Mouse (Mus musculus) forebrain, embryonic 14.5 days (tissue): ENCODE measurements at regions not wholly inside any gene's neighbourhood (a gene's known extent, or its start where the extent isn't known, plus 50 kb on each side); places are given as distances from the start of the nearest gene placed in this dataset.

Experiments
- ATAC-seq: fragments of 200-750 bp; cut with Nextera tagmentation; 2 replicates; pipeline ENCODE4 v1.8.0; 2017; ENCODE audit warnings: mild to moderate bottlenecking, moderate library complexity
- DNase-seq: peaks from one replicate; pipeline ENCODE4 v3.0.0-alpha.2; 2015; ENCODE audit warnings: low spot score
- H3K27ac ChIP-seq: fragments of 300-500 bp; sonication (generic); 2 replicates; pipeline ENCODE4 v1.5.1; 2014; ENCODE audit warnings: low read depth, mild to moderate bottlenecking, control low read depth, low read length, moderate library complexity
- H3K27me3 ChIP-seq: fragments of 300-500 bp; sonication (generic); replicated peaks from 2 replicates; pipeline ENCODE4 v1.6.1; 2014; ENCODE audit warnings: low read length, control low read depth, mixed read lengths; ENCODE audit not compliant: control insufficient read depth, insufficient read depth
- H3K36me3 ChIP-seq: fragments of 300-500 bp; sonication (generic); 2 replicates; pipeline ENCODE4 v1.6.1; 2014; ENCODE audit warnings: low read length, control low read depth; ENCODE audit not compliant: control insufficient read depth, insufficient read depth
- H3K4me1 ChIP-seq: fragments of 300-500 bp; sonication (generic); 2 replicates; pipeline ENCODE4 v1.6.1; 2014; ENCODE audit warnings: antibody characterized with exemption, low read length, control low read depth; ENCODE audit not compliant: control insufficient read depth, insufficient read depth
- H3K4me2 ChIP-seq: fragments of 300-500 bp; sonication (generic); 2 replicates; pipeline ENCODE4 v1.6.1; 2014; ENCODE audit warnings: mild to moderate bottlenecking, control low read depth, low read length
- H3K4me3 ChIP-seq: fragments of 300-500 bp; sonication (generic); 2 replicates; pipeline ENCODE4 v1.5.1; 2014; ENCODE audit warnings: low read depth, low read length, control low read depth
- H3K9ac ChIP-seq: fragments of 300-500 bp; sonication (generic); 2 replicates; pipeline ENCODE4 v1.6.1; 2014; ENCODE audit warnings: mild to moderate bottlenecking, low read length, control low read depth, moderate library complexity
- H3K9me3 ChIP-seq: fragments of 300-500 bp; sonication (generic); replicated peaks from 2 replicates; pipeline ENCODE4 v1.6.1; 2016; ENCODE audit warnings: low read length, control low read depth, mixed read lengths; ENCODE audit not compliant: control insufficient read depth
- WGBS: fragments of 180-500 bp; shearing (Covaris S2); extraction: QIAGEN DNeasy Blood & Tissue Kit; methylation state at CpG from one replicate; pipeline ENCODE4 v1.1.7; 2014; 5-methylcytosine and 5-hydroxymethylcytosine counted together

- 74% methylated on average over 1 of the region's 1 CpGs for WGBS
- no peak overlapping the region for H3K9ac ChIP-seq
- DNase-seq (no peak), ATAC-seq (no peak)
- H3K27me3 ChIP-seq: no peaks in the 10 kb centered on the region
- no peaks in the 10 kb centered on the region for H3K4me1 ChIP-seq
- H3K4me3 ChIP-seq: no peak overlapping the region
- no peak overlapping the region for H3K4me2 ChIP-seq
- H3K36me3 ChIP-seq: no peaks in the 10 kb centered on the region
- H3K9me3 ChIP-seq: no peaks in the 10 kb centered on the region
- H3K27ac ChIP-seq: no peak overlapping the region
Measured at GRCm38 (mm10) chr1:81795399-81795798, 437.5 kb upstream of the Gm9747 start.

- H3K36me3 ChIP-seq: no peaks in the 10 kb centered on the region
- H3K9ac ChIP-seq: no peak overlapping the region
- DNase-seq: no peak
- H3K27ac ChIP-seq: no peak overlapping the region
- H3K27me3 ChIP-seq: no peaks in the 10 kb centered on the region
- no peak for ATAC-seq
- H3K4me3 ChIP-seq: no peak overlapping the region
- H3K4me1 ChIP-seq: no peaks in the 10 kb centered on the region
- no peaks in the 10 kb centered on the region for H3K9me3 ChIP-seq
- H3K4me2 ChIP-seq: no peak overlapping the region
Measured at GRCm38 (mm10) chr1:81811591-81811990, 421.3 kb upstream of the Gm9747 start.

- no peak for ATAC-seq
- no peak overlapping the region for H3K9ac ChIP-seq
Measured at GRCm38 (mm10) chr1:81818884-81819283, 414.0 kb upstream of the Gm9747 start.

GRCm38 (mm10) chr1:81841966-81842365 lies 390.9 kb upstream of the Gm9747 start:
- DNase-seq (no peak), ATAC-seq (no peak)
- Histone ChIP-seq H3K36me3 (no peaks in the 10 kb centered on the region), H3K4me1 (no peaks in the 10 kb centered on the region), H3K9me3 (no peaks in the 10 kb centered on the region), H3K27me3 (no peaks in the 10 kb centered on the region), H3K27ac (no peak overlapping the region), H3K4me2 (no peak overlapping the region), H3K9ac (no peak overlapping the region), H3K4me3 (no peak overlapping the region)
- 92% methylated on average over 3 of the region's 3 CpGs for WGBS

More at GRCm38 (mm10) chr1:81818884-81819283, 414.0 kb upstream of the Gm9747 start:
- no peaks in the 10 kb centered on the region for H3K4me1 ChIP-seq
- H3K27me3 ChIP-seq: no peaks in the 10 kb centered on the region
- H3K4me3 ChIP-seq: no peak overlapping the region
- H3K36me3 ChIP-seq: no peaks in the 10 kb centered on the region
- no peak overlapping the region for H3K27ac ChIP-seq
- no peaks in the 10 kb centered on the region for H3K9me3 ChIP-seq
- no peak overlapping the region for H3K4me2 ChIP-seq
- DNase-seq: no peak

GRCm38 (mm10) chr1:81850462-81851144 lies 382.3 kb upstream of the Gm9747 start:
- Histone ChIP-seq H3K9me3 (no peaks in the 10 kb centered on the region), H3K4me3 (no peak overlapping the region), H3K36me3 (no peaks in the 10 kb centered on the region), H3K27me3 (no peaks in the 10 kb centered on the region), H3K4me2 (no peak overlapping the region), H3K4me1 (0 out of 2 replicates have a peak, but pooled peaks cover 3% of the 10 kb centered on the region), H3K9ac (no peak overlapping the region), H3K27ac (peak overlapping the region; percentile 30; the same call in 1 of the 2 replicates)
- peak; percentile 71 for DNase-seq
- WGBS: 75% methylated on average over 6 of the region's 6 CpGs
- peak; percentile 58; the same call in 1 of the 2 replicates for ATAC-seq

- Histone ChIP-seq H3K4me2 (no peak overlapping the region), H3K4me3 (no peak overlapping the region), H3K27ac (no peak overlapping the region), H3K9me3 (no peaks in the 10 kb centered on the region), H3K4me1 (no peaks in the 10 kb centered on the region), H3K27me3 (no peaks in the 10 kb centered on the region), H3K36me3 (no peaks in the 10 kb centered on the region), H3K9ac (no peak overlapping the region)
- peak; percentile 20; the same call in 1 of the 2 replicates for ATAC-seq
- peak; percentile 23 for DNase-seq
- WGBS: 35% methylated on average over 2 of the region's 2 CpGs
Measured at GRCm38 (mm10) chr1:81859464-81859863, 373.4 kb upstream of the Gm9747 start.

GRCm38 (mm10) chr1:81864571-81864970 lies 368.3 kb upstream of the Gm9747 start:
- H3K36me3 ChIP-seq: no peaks in the 10 kb centered on the region
- DNase-seq (no peak), ATAC-seq (no peak)
- H3K9me3 ChIP-seq: no peaks in the 10 kb centered on the region
- H3K4me3 ChIP-seq: no peak overlapping the region
- no peak overlapping the region for H3K27ac ChIP-seq
- no peaks in the 10 kb centered on the region for H3K27me3 ChIP-seq
- no peak overlapping the region for H3K9ac ChIP-seq
- H3K4me1 ChIP-seq: no peaks in the 10 kb centered on the region
- no peak overlapping the region for H3K4me2 ChIP-seq
- 83% methylated on average over 3 of the region's 3 CpGs for WGBS

- DNase-seq (no peak), ATAC-seq (no peak)
- WGBS: 83% methylated on average over 1 of the region's 1 CpGs
Measured at GRCm38 (mm10) chr1:81886940-81887531, 345.9 kb upstream of the Gm9747 start.

GRCm38 (mm10) chr1:81897241-81897640 lies 335.7 kb upstream of the Gm9747 start:
- Histone ChIP-seq H3K36me3 (no peaks in the 10 kb centered on the region), H3K9me3 (no peaks in the 10 kb centered on the region), H3K27me3 (no peaks in the 10 kb centered on the region), H3K9ac (no peak overlapping the region), H3K27ac (no peak overlapping the region), H3K4me3 (no peak overlapping the region), H3K4me2 (no peak overlapping the region), H3K4me1 (no peaks in the 10 kb centered on the region)
- no peak for DNase-seq
- ATAC-seq: no peak
- 88% methylated on average over 3 of the region's 3 CpGs for WGBS

More at GRCm38 (mm10) chr1:81886940-81887531, 345.9 kb upstream of the Gm9747 start:
- H3K4me2 ChIP-seq: no peak overlapping the region
- no peaks in the 10 kb centered on the region for H3K9me3 ChIP-seq
- H3K36me3 ChIP-seq: no peaks in the 10 kb centered on the region
- H3K9ac ChIP-seq: no peak overlapping the region
- H3K27me3 ChIP-seq: no peaks in the 10 kb centered on the region
- no peak overlapping the region for H3K4me3 ChIP-seq
- H3K4me1 ChIP-seq: no peaks in the 10 kb centered on the region
- no peak overlapping the region for H3K27ac ChIP-seq
